Mouse (Mus musculus): ENCODE results near the gene Ganc.

GRCm38 (mm10) chr2:120482506-120483389 lies 79.1 kb downstream of the Ganc start:
- TF ChIP-seq CTCF (IDR thresholded peaks at IDR 0.05; ENCODE audit: low read depth), result no peak
- no peak for TF ChIP-seq EP300 (IDR thresholded peaks at IDR 0.05; ENCODE audit: low read depth)
